Mouse (Mus musculus) ES-E14 (cell line): ENCODE measurements around the gene Pagr1b.

Source experiments
- CHD2 ChIP-seq: IDR thresholded peaks from 2 replicates; pipeline ENCODE4 v1.6.1; 2014; ENCODE audit warnings: mild to moderate bottlenecking, low read depth, low read length, inconsistent platforms
- HCFC1 ChIP-seq: IDR thresholded peaks from 2 replicates; pipeline ENCODE4 v1.6.1; 2012; ENCODE audit warnings: low read length, inconsistent platforms, borderline replicate concordance; ENCODE audit not compliant: insufficient read depth
- MAFK ChIP-seq: IDR thresholded peaks from 2 replicates; pipeline ENCODE4 v1.6.1; 2014; ENCODE audit warnings: mild to moderate bottlenecking, low read depth, low read length, inconsistent platforms; ENCODE audit not compliant: insufficient read depth
- ZNF384 ChIP-seq: IDR thresholded peaks from 2 replicates; pipeline ENCODE4 v1.6.1; 2012; ENCODE audit warnings: low read depth, low read length, inconsistent platforms

- TF ChIP-seq ZNF384 = no peak
- TF ChIP-seq MAFK = no peak
- no peak for TF ChIP-seq CHD2
- TF ChIP-seq HCFC1 = no peak
Observed at GRCm38 (mm10) chr7:127012374-127012773, 3.9 kb downstream of the Pagr1b start.
